Mouse (Mus musculus) G1E-ER4 (cell line): ENCODE measurements around the gene Vps16. TPM values are rescaled to one million over a fixed set of nuclear protein-coding genes. Genes with fewer than 3 reads are reported as not detected.

Experiments
- GATA1 ChIP-seq: IDR thresholded peaks from one replicate; pipeline ENCODE4 v1.8.0; 2012; ENCODE audit warnings: low read length, inconsistent platforms
- polyA plus RNA-seq: library from polyadenylated mRNA; stranded (reverse); fragments of >175 nt; gene quantifications from 2 replicates; pipeline ENCODE4 v1.2.3, GENCODE M21; 2012

Vps16 gene
- polyA plus RNA-seq, 1 experiment = 18.5 TPM

DNA sequence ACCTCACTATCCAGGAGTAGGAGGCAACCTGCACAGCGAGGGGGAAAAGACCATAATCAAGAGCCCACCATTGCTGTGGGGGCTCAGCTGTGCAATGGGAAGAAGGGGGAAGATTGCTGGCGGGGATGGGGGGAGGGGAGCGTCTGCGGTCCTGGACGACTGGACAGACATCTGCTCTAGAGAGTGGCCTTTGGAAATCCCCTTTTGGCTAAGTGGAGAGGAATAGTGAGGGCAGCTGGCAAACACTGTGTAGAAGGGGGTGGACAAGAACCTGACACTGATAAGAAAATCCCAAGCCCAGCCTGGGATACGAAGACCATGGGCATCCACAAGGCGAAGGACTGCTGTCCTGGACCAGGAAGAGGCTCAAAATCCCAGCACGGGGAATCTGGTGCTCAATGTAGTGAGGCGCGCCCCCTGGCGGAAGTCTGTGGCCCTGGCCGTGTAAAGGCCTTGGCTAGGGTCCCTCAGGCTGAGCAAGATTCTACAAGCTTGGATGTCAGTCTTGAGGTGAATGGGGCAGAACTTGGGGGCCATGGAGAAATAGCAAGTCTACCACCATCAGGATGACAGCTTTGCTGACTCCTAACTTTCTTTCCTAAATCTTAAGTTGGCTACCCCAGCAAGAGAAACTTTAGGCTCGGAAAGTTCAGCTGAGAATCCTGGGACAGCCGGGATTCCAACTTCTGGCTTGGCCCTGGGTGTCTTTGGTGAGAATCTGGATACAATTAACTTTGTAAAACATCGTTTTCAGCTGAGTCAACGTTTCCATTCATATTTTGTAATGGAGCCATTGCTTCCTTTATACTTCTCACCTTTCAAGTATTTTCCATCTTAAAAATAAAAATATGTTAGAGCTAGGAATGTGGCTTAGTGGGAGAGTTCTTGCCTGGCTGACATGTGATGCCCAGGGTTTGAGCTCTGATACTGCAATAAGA is 12.3 kb upstream of the Vps16 start:
- no peak for TF ChIP-seq GATA1

GRCm38 (mm10) chr2:130412775-130413174 is 11.4 kb upstream of the Vps16 start:
- no peak for TF ChIP-seq GATA1

GRCm38 (mm10) chr2:130414094-130414856 is 9.9 kb upstream of the Vps16 start:
- TF ChIP-seq GATA1 = no peak

GRCm38 (mm10) chr2:130421781-130422620 is 2.1 kb upstream of the Vps16 start:
- no peak for TF ChIP-seq GATA1

GRCm38 (mm10) chr2:130423397-130424125 is 578 bp upstream of the Vps16 start:
- TF ChIP-seq GATA1 = no peak

DNA sequence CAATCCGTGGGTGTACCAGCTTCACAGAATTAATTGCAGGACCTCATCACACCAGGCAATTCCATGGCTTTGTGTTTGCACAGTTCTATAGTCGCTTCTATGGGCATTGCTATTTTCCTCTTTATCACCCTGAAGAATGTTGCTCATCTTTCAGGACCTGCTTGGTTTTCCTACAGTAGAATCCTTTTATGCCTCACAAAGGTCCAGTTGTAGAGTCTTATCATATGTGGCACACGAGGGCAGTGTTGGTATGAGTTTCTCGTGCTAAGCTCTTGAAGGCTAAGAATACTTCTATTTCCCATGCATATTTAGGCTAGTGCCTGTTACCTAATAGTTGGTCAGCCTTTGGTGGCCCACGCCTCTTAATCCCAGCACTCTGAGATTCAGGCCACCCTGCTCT is 973 bp downstream of the Vps16 start:
- TF ChIP-seq GATA1 = no peak

DNA sequence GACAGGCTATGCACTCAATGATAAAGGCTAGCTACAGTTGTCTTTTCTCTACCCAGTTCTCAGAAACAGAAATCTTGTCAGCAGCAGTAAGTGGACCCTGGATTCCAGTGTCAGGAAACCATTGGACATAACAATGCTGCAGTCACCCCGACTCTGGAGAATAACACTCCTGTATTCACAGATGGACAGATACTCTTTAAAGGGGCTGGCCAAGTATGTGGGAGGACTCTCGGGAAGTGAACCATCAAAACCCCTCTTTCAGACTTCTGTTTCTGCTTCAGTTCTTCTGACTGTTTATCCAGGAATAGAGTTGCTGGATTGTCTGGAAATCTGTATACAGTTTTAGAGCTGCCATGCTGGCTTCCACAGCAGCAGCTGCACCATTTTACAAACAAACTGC is 5.7 kb downstream of the Vps16 start:
- no peak for TF ChIP-seq GATA1

DNA sequence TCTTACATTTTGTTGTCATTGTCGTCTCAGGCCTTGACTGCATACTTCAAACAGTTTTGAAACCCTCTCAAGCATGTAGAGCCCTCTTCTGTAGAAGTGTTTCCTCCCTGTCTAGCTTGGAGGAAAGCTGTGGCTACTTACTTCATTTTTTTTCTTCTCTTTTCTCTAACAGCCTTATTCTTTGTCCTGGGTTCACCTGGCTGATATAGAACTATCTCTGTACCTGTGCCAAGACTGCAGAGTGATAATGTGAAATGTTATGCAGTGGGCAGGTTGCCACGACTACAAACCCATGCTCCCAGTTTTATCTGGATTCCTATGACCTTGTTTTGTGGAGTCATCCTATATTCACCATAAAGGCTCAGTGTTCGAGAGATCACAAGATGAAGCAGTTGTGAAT is 6.3 kb downstream of the Vps16 start:
- TF ChIP-seq GATA1 = no peak

- TF ChIP-seq GATA1 = no peak
Measured at GRCm38 (mm10) chr2:130432157-130432556, 8.0 kb downstream of the Vps16 start.

DNA sequence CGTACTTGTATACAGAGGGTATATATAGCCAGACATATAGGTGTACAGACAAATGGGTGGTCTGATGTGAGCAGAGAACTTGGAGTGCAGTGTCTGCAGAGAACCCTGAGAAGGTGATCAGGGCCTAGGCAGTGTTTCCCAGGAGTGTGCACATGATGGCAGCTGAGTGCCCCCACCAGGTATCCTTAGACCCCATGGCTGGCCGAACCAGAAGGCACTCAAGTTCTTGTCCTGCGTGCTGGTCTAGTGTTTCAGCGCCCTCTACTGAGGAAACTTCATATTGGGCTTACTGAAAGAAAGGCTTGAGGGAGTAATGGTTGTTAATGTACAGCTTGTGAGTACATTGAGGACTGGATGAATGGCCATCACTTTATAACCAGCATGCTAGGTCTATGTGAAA is 9.0 kb downstream of the Vps16 start:
- no peak for TF ChIP-seq GATA1

- no peak for TF ChIP-seq GATA1
Measured at GRCm38 (mm10) chr2:130436769-130437168, 12.6 kb downstream of the Vps16 start.

- TF ChIP-seq GATA1 = no peak
Measured at GRCm38 (mm10) chr2:130438861-130439260, 14.7 kb downstream of the Vps16 start.

- no peak for TF ChIP-seq GATA1
Measured at GRCm38 (mm10) chr2:130439840-130440480, 15.8 kb downstream of the Vps16 start.

DNA sequence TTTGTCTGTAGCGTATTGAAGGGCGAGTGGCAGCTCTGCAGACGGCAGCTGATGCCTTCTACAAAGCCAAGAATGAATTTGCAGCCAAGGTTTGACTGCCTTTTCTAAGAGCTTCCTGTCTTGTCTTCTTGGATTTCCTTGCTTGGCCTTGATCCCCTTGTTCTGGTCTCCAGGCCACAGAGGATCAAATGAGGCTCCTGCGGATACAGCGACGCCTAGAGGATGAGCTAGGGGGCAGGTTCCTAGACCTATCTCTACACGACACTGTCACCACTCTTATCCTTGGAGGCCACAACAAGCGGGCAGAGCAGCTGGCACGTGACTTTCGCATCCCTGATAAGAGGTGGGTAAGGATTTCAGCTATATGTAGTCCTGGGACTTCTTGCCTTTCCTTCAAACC is 18.0 kb downstream of the Vps16 start:
- TF ChIP-seq GATA1 = no peak

DNA sequence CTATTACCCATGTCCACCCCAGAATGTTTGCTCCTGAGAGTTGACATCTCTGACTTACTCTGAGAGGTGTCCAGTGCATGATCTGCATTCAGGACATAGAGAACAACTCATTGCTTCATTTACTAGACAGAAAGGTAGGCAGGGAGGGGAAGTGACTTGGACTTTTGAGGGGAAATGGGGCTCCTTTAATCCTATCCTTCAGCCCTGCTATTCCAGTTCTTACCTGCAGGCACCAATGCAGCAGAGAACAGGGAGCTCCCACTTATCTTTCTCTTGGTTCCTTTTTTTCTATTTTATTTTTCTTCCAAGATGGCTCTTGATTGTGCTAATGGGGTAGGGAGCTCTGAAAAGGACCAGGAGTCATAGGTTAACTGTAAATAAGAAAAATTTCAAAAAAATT is 24.3 kb downstream of the Vps16 start:
- no peak for TF ChIP-seq GATA1
